8 mouse cellular contexts compared by ENCODE assay signal in genomic region chr19:40962988-40963387, GRCm38 (mm10). TPM values are rescaled to one million over a fixed set of nuclear protein-coding genes. Genes with fewer than 3 reads are reported as not detected.
A peak's percentile ranks its signal among the peaks of the same experiment; 100 is the strongest.
DNase-seq lines count a peak whose midpoint lies in the region; ATAC-seq and TF ChIP-seq lines count a peak whose summit lies in the region.

No protein-coding gene starts in this region.

- DNase-seq in forebrain, embryonic 11.5 days (ENCODE audit: low spot score) = peak; percentile 71
- peak; percentile 98 for DNase-seq in B cell, adult 2 months
- DNase-seq in layer of hippocampus, postnatal 36 days = peak; percentile 29 to 44
- DNase-seq in mesoderm, embryonic 11.5 days (ENCODE audit: low read depth, low spot score) = peak; percentile 65
- peak; percentile 42 to 64 for DNase-seq in thymus, adult 18-20 months

- no peaks in the 10 kb centered on the region; the same call in 1 of the 2 replicates for H3K4me1 ChIP-seq in forebrain, embryonic 11.5 days (replicated peaks; ENCODE audit: control insufficient read depth, insufficient read depth, low read length)
- H3K4me1 ChIP-seq in forebrain, embryonic 13.5 days = no peaks in the 10 kb centered on the region
- no peaks in the 10 kb centered on the region; the same call in 1 of the 2 replicates for H3K4me1 ChIP-seq in bone marrow, adult 2 months (ENCODE audit: control insufficient read depth, insufficient read depth, low read length)

- H3K4me2 ChIP-seq in forebrain, embryonic 11.5 days (ENCODE audit: low read depth, low read length, severe bottlenecking) = no peak overlapping the region
- H3K4me2 ChIP-seq in forebrain, embryonic 13.5 days = no peak overlapping the region

- H3K27ac ChIP-seq in forebrain, embryonic 11.5 days (ENCODE audit: low read depth, low read length) = no peak overlapping the region
- no peak overlapping the region for H3K27ac ChIP-seq in forebrain, embryonic 13.5 days
- peak overlapping the region; percentile 3; the same call in 1 of the 2 replicates for H3K27ac ChIP-seq in bone marrow, adult 2 months (ENCODE audit: control insufficient read depth, insufficient read depth, low read depth, low read length, poor library complexity)

- TF ChIP-seq CTCF in bone marrow, adult 2 months (IDR thresholded peaks at IDR 0.05; ENCODE audit: control insufficient read depth, insufficient read depth, low read length) = peak; percentile 88

- no peak overlapping the region for H3K4me3 ChIP-seq in forebrain, embryonic 11.5 days (ENCODE audit: low read depth, low read length)
- H3K4me3 ChIP-seq in forebrain, embryonic 13.5 days = no peak overlapping the region
- H3K4me3 ChIP-seq in bone marrow, adult 2 months (replicated peaks; ENCODE audit: control insufficient read depth, low read depth, low read length) = no peak overlapping the region

- no peak for TF ChIP-seq POLR2A in bone marrow, adult 2 months (IDR thresholded peaks at IDR 0.05; ENCODE audit: borderline replicate concordance, control insufficient read depth, low read depth, low read length)

- H3K9me3 ChIP-seq in forebrain, embryonic 11.5 days (ENCODE audit: control insufficient read depth, low read length) = no peaks in the 10 kb centered on the region
- no peaks in the 10 kb centered on the region for H3K9me3 ChIP-seq in forebrain, embryonic 13.5 days (replicated peaks)

- no peak for ATAC-seq in forebrain, embryonic 11.5 days (replicated peaks; ENCODE audit: low FRiP score)
- ATAC-seq in forebrain, embryonic 13.5 days = no peak
- peak; percentile 90 for ATAC-seq in granulocyte monocyte progenitor cell, adult 5-6 weeks (replicated peaks; ENCODE audit: poor library complexity, severe bottlenecking)

- no peak overlapping the region for H3K9ac ChIP-seq in forebrain, embryonic 11.5 days (ENCODE audit: low read length)
- H3K9ac ChIP-seq in forebrain, embryonic 13.5 days = no peak overlapping the region

- no peaks in the 10 kb centered on the region for H3K27me3 ChIP-seq in forebrain, embryonic 11.5 days (ENCODE audit: control insufficient read depth, insufficient read depth, low read length)
- H3K27me3 ChIP-seq in forebrain, embryonic 13.5 days = no peaks in the 10 kb centered on the region

- WGBS in forebrain, embryonic 11.5 days = 55% methylated on average over 12 of the region's 12 CpGs
- 47% methylated on average over 12 of the region's 12 CpGs for WGBS in forebrain, embryonic 13.5 days
- 4% methylated on average over 12 of the region's 12 CpGs for WGBS in bone marrow, adult 2 months

- H3K36me3 ChIP-seq in forebrain, embryonic 11.5 days (ENCODE audit: control insufficient read depth, insufficient read depth, low read length) = no peaks in the 10 kb centered on the region
- H3K36me3 ChIP-seq in forebrain, embryonic 13.5 days (ENCODE audit: poor library complexity, severe bottlenecking) = no peaks in the 10 kb centered on the region

RNA-seq across cellular contexts. Expression of gene Blnk, which starts 31.3 kb away (rescaled TPM):
- polyA plus RNA-seq in forebrain, embryonic 11.5 days (2014; fragmentation: Nextera tagmentation; extraction: Ambion mirVana) = 0.31 and 0.41 TPM in 2 replicates
- 0.22 and 0.26 TPM in 2 replicates for polyA plus RNA-seq in forebrain, embryonic 13.5 days (2015; fragmentation: Nextera tagmentation; extraction: Ambion mirVana)
- polyA plus RNA-seq in bone marrow, adult 2 months (2011; ENCODE audit: insufficient read depth, insufficient read length, low replicate concordance, missing spikeins) = 15.9 and 32.9 TPM in 2 replicates
- total RNA-seq in granulocyte monocyte progenitor cell, adult 5-6 weeks (2014; fragmentation: Nextera tagmentation) = 0.30 TPM in 1 of 2 replicates, not detected in the other
- not detected in 2 replicates for total RNA-seq in granulocyte monocyte progenitor cell, adult 5-6 weeks (2017)
- total RNA-seq in layer of hippocampus, postnatal 36 days (2021) = 1 to 10 TPM; 6.1 to 6.7 TPM

Comparison
In these comparisons a context has a peak if more than half of its experiments do, and no peak if none do; other contexts are left out.
1. DNase-seq: peak in every context shown above with its lines; median percentile 98 in B cell, adult 2 months; 71 in forebrain, embryonic 11.5 days; 65 in mesoderm, embryonic 11.5 days; 53 in thymus, adult 18-20 months; 36 in layer of hippocampus, postnatal 36 days.
2. RNA of gene Blnk, which starts 31.3 kb away (polyA plus RNA-seq): 15.9 to 32.9 TPM in bone marrow, adult 2 months; 0.31 to 0.41 TPM in forebrain, embryonic 11.5 days and 0.22 to 0.26 TPM in forebrain, embryonic 13.5 days; every median in the first group is over 10 times any median in the second.